Mouse (Mus musculus) limb, embryonic 14.5 days (tissue): ENCODE data around the gene Cpsf3. TPM values are rescaled to one million over a fixed set of nuclear protein-coding genes. Genes with fewer than 3 reads are reported as not detected.

Experiments used
- ATAC-seq: fragments of 200-750 bp; cut with Nextera tagmentation; 2 replicates; pipeline ENCODE4 v1.8.0; 2017; ENCODE audit warnings: low read depth, moderate number of reproducible peaks, moderate TSS enrichment; ENCODE audit not compliant: low FRiP score
- DNase-seq: peaks from one replicate; pipeline ENCODE4 v3.0.0-alpha.2; 2015; ENCODE audit warnings: low spot score
- H3K27ac ChIP-seq: fragments of 300-500 bp; sonication (generic); replicated peaks from 2 replicates; pipeline ENCODE4 v1.5.1; 2014; ENCODE audit warnings: low read depth, mild to moderate bottlenecking, low read length, moderate library complexity, mixed read lengths
- H3K27me3 ChIP-seq: fragments of 300-500 bp; sonication (generic); 2 replicates; pipeline ENCODE4 v1.6.1; 2014; ENCODE audit warnings: low read length, mixed read lengths; ENCODE audit not compliant: control insufficient read depth, insufficient read depth
- H3K36me3 ChIP-seq: fragments of 300-500 bp; sonication (generic); 2 replicates; pipeline ENCODE4 v1.6.1; 2014; ENCODE audit warnings: mild to moderate bottlenecking, low read length, moderate library complexity, mixed read lengths; ENCODE audit not compliant: control insufficient read depth, insufficient read depth
- H3K4me1 ChIP-seq: fragments of 300-500 bp; sonication (generic); 2 replicates; pipeline ENCODE4 v1.6.1; 2014; ENCODE audit warnings: antibody characterized with exemption, low read length, mixed read lengths; ENCODE audit not compliant: control insufficient read depth, insufficient read depth
- H3K4me2 ChIP-seq: fragments of 300-500 bp; sonication (generic); replicated peaks from 2 replicates; pipeline ENCODE4 v1.6.1; 2014; ENCODE audit warnings: low read depth, mild to moderate bottlenecking, low read length, moderate library complexity; ENCODE audit not compliant: severe bottlenecking
- H3K4me3 ChIP-seq: fragments of 300-500 bp; sonication (generic); replicated peaks from 2 replicates; pipeline ENCODE4 v1.5.1; 2014; ENCODE audit warnings: low read length
- H3K9ac ChIP-seq: fragments of 300-500 bp; sonication (generic); 2 replicates; pipeline ENCODE4 v1.6.1; 2014; ENCODE audit warnings: mild to moderate bottlenecking, low read depth, low read length, moderate library complexity; ENCODE audit not compliant: severe bottlenecking
- H3K9me3 ChIP-seq: fragments of 300-500 bp; sonication (generic); 2 replicates; pipeline ENCODE4 v1.6.1; 2016; ENCODE audit warnings: low read length; ENCODE audit not compliant: control insufficient read depth
- POLR2A ChIP-seq: fragments of 200-500 bp; IDR thresholded peaks from 2 replicates; pipeline ENCODE4 v1.8.0; 2012; ENCODE audit warnings: inconsistent platforms, mild to moderate bottlenecking, moderate library complexity, borderline replicate concordance; ENCODE audit not compliant: insufficient read depth, insufficient read length; ENCODE audit errors: extremely low read depth
- WGBS: fragments of 180-500 bp; shearing (Covaris S2); extraction: QIAGEN DNeasy Blood & Tissue Kit; methylation state at CpG from one replicate; pipeline ENCODE4 v1.1.7; 2014; 5-methylcytosine and 5-hydroxymethylcytosine counted together
- polyA plus RNA-seq, 2 experiments: library from polyadenylated mRNA; depleted of rRNA in 1 of 2; stranded (reverse) in 1 of 2; unstranded in 1 of 2; fragments of >200 nt; fragmentation: Nextera tagmentation in 1 of 2; extraction: Ambion mirVana in 1 of 2; gene quantifications; 2 replicates each; pipeline versions ENCODE4 v1.2.1 to v1.2.3; 2012 to 2014

The Cpsf3 gene
- polyA plus RNA-seq, 2 experiments = 70.0 to 98.7 TPM

DNA sequence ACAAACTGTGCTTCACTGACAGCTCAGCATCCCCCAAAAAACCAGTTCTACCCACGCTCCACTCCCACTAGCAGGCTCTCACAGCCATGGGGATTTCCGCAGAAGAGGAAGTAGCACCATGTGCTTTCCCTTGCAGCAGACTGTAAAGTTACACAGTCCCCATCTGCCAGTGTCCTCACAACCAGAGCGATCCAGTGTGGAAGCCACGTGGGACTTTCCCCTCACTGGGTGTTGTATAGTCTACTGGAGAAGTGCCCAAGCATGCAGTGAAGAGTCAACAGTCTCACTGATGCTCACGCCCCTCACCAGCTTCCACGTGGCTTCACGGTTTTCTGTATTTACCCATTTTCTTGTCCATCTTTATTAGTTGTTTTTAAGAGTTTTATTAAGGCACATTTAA is 50.7 kb downstream of the Cpsf3 start:
- DNase-seq = no peak
- 85% methylated on average over 7 of the region's 7 CpGs for WGBS
- H3K4me2 ChIP-seq = no peak overlapping the region
- no peak overlapping the region for H3K4me3 ChIP-seq
- no peak overlapping the region for H3K9ac ChIP-seq
- no peak for TF ChIP-seq POLR2A
- no peak overlapping the region for H3K27ac ChIP-seq
- no peaks in the 10 kb centered on the region for H3K4me1 ChIP-seq
- H3K36me3 ChIP-seq = peaks cover 66% of the 10 kb centered on the region
- H3K9me3 ChIP-seq = no peaks in the 10 kb centered on the region
- no peak for ATAC-seq
- no peaks in the 10 kb centered on the region for H3K27me3 ChIP-seq

DNA sequence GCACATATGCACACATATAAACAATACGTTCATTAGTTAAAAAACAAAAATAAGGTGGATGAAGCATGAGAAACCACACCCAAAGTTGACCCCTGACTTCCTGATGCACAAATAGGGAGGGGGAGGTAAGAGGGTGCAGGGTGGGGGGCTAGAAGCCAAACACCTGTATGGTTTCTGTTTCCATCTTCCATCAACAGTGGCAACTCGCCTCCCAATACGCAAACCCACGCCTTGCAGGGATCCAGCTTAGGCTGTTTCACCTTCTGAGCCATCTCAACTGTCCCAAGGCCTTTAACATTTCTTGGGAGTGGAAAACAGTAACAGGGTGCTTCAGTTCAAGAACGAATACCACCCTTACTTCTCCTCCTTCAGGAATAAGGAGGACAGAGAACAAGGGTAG is 52.0 kb downstream of the Cpsf3 start:
- H3K4me3 ChIP-seq = no peak overlapping the region
- peaks cover 58% of the 10 kb centered on the region for H3K36me3 ChIP-seq
- ATAC-seq (no peak), DNase-seq (no peak)
- H3K4me2 ChIP-seq = no peak overlapping the region
- no peaks in the 10 kb centered on the region for H3K9me3 ChIP-seq
- H3K9ac ChIP-seq = no peak overlapping the region
- no peak for TF ChIP-seq POLR2A
- H3K27ac ChIP-seq = no peak overlapping the region
- WGBS = 97% methylated on average over 5 of the region's 5 CpGs
- H3K27me3 ChIP-seq = no peaks in the 10 kb centered on the region
- H3K4me1 ChIP-seq = no peaks in the 10 kb centered on the region

DNA sequence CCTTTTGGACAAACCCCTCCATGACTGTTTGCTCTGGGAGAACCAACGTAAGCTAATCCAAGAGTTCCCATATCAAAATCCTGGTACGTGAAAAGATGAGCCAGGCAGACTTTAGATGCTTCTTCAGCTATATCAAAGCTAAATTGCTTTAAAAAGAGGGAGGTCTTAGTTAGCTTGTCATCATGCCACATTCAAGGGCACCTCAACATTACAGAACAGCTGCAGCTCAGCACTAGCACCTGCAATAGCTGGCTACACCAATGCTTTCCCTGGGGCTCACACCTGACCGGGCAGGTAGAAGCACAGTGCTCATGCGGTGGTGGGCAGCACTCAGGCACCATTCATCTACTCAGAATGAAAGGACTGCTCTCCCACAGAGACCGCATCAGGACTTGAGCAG is 55.5 kb downstream of the Cpsf3 start:
- no peak for ATAC-seq
- WGBS = 94% methylated on average over 5 of the region's 5 CpGs

DNA sequence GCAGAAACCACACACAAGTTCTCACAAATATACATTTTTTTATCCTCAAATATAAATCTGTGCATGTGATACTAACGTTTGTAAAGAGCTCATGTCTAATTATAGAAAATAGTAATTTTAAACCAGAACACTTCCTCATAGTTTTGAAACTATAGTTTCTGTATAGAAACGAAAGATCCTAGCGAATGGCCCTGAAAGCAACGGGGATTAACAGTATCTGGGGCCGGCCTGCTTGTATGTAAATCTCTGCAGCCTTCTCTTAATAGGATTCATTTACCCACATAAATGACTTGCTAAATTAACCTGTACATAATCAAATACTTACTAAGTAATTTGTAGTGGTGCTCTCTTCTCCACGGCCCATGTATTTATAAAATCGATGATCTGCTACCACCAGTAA is 61.8 kb downstream of the Cpsf3 start:
- WGBS = 92% methylated on average over 7 of the region's 7 CpGs
- Histone ChIP-seq H3K27me3 (no peaks in the 10 kb centered on the region), H3K36me3 (peaks cover 44% of the 10 kb centered on the region), H3K9ac (no peak overlapping the region), H3K4me3 (no peak overlapping the region), H3K27ac (no peak overlapping the region), H3K4me2 (no peak overlapping the region), H3K4me1 (no peaks in the 10 kb centered on the region), H3K9me3 (no peaks in the 10 kb centered on the region)
- no peak for TF ChIP-seq POLR2A
- DNase-seq = no peak
- no peak for ATAC-seq

More for the DNA sequence above, 55.5 kb downstream of the Cpsf3 start:
- no peak for TF ChIP-seq POLR2A
- Histone ChIP-seq H3K4me2 (no peak overlapping the region), H3K36me3 (peaks cover 54% of the 10 kb centered on the region), H3K9ac (no peak overlapping the region), H3K27me3 (no peaks in the 10 kb centered on the region), H3K27ac (no peak overlapping the region), H3K9me3 (no peaks in the 10 kb centered on the region), H3K4me3 (no peak overlapping the region), H3K4me1 (no peaks in the 10 kb centered on the region)
- no peak for DNase-seq

DNA sequence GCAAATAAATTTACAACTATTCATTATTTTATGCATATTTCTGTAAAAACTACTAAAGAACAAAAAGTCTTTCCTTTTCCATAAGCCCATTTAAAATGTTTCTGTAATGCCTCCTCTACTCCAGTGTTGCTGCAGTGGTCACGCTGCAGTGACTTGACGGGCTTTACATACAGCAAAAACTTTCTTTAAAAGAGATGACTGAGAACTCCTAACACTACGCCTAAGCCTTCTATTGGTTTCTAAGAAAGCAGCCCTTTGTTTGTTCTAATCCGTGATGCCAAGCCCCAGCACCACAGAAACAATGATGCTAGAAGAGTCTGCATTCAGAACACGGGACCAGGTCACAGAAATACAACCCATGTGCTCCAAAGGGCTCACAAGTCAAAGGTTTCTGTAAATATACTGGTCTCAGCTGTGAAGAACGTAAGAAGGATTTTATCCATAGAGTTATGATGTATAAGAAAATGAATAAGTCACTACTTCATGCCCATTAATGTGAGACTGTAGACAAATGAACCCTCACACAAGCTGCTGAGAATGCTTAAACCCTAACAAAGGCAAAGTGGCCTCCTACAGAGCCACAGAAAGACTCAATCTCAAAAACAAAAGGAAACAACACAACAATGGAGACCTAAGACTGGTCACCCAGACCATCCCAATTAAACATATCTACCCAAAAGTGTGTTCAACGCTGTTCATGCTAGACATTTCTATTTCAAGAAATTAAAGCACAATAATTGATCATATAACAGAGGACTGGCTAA is 65.1 kb downstream of the Cpsf3 start:
- no peak overlapping the region for H3K9ac ChIP-seq
- no peak overlapping the region for H3K4me3 ChIP-seq
- no peaks in the 10 kb centered on the region for H3K4me1 ChIP-seq
- H3K4me2 ChIP-seq = no peak overlapping the region
- no peak for TF ChIP-seq POLR2A
- no peaks in the 10 kb centered on the region for H3K9me3 ChIP-seq
- H3K27me3 ChIP-seq = no peaks in the 10 kb centered on the region
- DNase-seq (no peak), ATAC-seq (no peak)
- no peak overlapping the region for H3K27ac ChIP-seq
- peaks cover 52% of the 10 kb centered on the region for H3K36me3 ChIP-seq
- WGBS = 87% methylated on average over 7 of the region's 7 CpGs
